Mouse (Mus musculus): ENCODE results near the gene Sftpa1.

Gene Sftpa1

DNA sequence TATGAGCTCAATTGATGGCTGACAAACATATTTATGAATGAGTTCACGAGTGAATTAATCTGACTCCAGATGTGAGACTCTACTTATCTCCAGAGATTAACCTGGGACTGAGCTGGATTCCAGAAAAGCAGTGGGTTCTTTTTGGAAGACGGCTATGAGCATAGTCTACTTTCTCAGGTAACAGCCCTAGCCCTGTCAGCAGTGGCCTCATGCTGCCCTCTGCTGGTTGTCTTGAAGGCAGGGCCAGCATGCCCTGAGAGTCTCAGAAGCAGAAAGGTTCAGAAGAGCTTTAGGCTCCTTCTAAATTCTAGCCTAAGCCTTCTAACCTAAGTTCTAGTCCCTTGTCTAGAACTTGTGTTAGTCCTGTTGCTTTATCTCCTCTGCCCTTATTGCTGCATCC, 31.1 kb downstream of the Sftpa1 start:
- DNase-seq, result peak; percentile 37

DNA sequence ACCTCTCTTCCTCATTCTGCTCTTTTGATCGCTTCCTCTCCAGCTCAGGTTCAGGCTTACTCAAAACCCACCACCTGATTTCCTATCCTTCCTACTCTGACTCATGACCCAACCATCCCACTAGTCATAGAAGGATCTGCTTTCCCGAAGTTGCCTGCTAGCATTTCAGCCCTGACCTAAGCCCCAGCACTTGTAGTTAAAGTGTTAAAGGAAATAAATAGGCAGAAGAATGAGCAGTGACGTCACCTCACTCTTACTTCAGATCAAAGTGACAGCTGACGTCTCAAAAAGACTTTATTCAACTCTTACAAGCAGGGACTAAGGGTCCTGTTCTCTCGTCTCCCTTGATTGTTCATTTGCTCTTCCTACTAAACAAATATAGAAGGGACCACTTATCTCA, 35.7 kb downstream of the Sftpa1 start:
- DNase-seq, result no peak

DNA sequence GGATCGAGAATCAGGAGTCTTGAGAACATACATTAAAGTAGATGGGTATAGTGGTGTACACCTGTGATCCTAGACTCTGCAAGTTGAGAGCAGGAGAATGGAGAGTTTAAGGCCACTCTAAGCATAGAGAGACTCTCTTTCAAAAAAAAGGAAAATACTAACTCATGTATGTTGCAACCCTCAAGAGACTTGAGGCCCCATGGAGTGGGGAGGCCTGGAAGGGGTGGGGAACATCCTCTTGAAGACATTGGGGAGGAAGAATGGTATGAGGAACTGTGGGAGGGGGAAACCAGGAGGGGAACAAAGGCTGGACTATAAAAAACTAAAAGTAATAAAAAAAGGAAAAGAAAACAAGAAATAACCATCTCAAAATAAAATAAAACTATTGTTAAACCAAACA, 37.0 kb downstream of the Sftpa1 start:
- DNase-seq, result no peak

DNA sequence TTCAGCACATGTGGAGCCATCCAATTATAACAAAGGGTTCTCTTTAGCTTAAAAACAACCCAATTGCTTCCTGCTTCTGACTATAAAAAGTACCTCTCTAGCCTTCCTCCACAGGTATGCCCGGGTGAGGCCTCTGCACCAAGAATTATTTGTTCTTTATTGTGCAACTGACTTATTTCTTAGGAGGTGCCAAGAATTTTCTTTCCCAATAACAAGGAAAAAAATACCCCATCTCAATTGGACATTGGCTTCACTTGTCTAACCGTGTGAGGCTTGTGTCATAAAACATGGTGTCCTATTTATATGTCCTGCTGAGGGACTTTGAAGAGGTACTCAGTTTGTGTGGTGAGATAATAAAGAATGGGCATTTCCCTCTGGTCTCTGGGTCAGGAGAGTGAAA, 38.9 kb downstream of the Sftpa1 start:
- DNase-seq, result no peak

DNA sequence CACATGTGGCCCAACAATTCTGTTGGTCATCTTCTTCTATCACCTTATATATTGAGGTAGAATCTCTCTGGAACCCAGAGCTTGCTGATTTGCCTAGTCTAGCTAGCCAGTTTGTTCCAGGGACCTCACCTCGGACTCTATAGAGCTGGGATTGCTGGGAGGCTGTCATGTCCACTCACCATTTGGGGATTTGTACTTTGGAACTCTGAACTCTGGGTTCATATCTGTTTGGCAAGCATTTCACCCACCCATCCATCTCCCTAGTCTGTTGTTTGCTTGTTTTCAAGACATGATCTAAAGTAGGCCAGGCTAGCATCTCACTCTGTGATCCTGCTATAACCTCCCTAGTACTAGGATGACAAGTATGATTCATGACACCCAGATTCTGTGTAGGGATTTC, 43.2 kb downstream of the Sftpa1 start:
- DNase-seq, result no peak

DNA sequence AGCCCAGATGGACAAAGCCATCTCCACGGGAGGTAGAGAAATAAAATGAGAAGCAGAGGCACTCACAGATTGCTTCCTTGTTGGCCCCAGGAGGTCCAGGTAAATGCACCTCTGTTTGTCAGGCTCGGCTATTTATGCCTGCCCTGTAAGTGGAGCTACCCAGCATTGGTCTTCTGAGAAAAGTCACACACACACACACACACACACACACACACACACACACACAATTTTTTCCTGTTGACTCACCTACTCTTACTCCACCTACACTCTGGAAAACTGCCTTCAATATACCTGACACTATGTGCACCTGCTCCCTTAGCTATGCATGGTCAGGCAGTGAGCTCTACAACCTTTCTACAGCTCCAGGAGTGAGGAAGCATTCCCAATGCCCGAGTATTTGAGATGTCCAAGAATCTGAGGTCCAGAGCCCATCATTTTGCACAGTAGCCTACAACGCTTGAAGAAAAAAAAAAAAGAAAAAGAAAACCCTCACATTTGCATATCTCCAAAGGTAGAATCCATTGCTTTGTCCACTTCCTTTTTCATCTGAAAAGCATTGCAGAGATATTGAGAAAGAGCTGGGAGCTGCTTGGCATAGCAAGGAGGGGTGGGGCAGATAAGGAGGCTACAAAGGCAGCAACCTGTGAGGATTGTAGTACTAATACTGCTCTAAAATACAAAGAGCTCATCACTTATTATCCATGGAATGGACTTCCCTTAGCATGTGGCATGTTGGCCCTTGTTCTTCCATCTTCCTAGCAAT, 53.7 kb downstream of the Sftpa1 start, which contains the start of gene Sftpd:
TSS of gene Sftpd (minus strand) at position 91 of the 763 bp plus-strand sequence.
- DNase-seq, result no peak
